Mouse (Mus musculus) limb, embryonic 14.5 days (tissue): ENCODE measurements around the gene Pla2g15. TPM values are rescaled to one million over a fixed set of nuclear protein-coding genes. Genes with fewer than 3 reads are reported as not detected.

Source experiments
- ATAC-seq: fragments of 200-750 bp; cut with Nextera tagmentation; 2 replicates; pipeline ENCODE4 v1.8.0; 2017; ENCODE audit warnings: low read depth, moderate number of reproducible peaks, moderate TSS enrichment; ENCODE audit not compliant: low FRiP score
- DNase-seq: peaks from one replicate; pipeline ENCODE4 v3.0.0-alpha.2; 2015; ENCODE audit warnings: low spot score
- H3K27ac ChIP-seq: fragments of 300-500 bp; sonication (generic); replicated peaks from 2 replicates; pipeline ENCODE4 v1.5.1; 2014; ENCODE audit warnings: low read depth, mild to moderate bottlenecking, low read length, moderate library complexity, mixed read lengths
- H3K27me3 ChIP-seq: fragments of 300-500 bp; sonication (generic); 2 replicates; pipeline ENCODE4 v1.6.1; 2014; ENCODE audit warnings: low read length, mixed read lengths; ENCODE audit not compliant: control insufficient read depth, insufficient read depth
- H3K36me3 ChIP-seq: fragments of 300-500 bp; sonication (generic); 2 replicates; pipeline ENCODE4 v1.6.1; 2014; ENCODE audit warnings: mild to moderate bottlenecking, low read length, moderate library complexity, mixed read lengths; ENCODE audit not compliant: control insufficient read depth, insufficient read depth
- H3K4me1 ChIP-seq: fragments of 300-500 bp; sonication (generic); 2 replicates; pipeline ENCODE4 v1.6.1; 2014; ENCODE audit warnings: antibody characterized with exemption, low read length, mixed read lengths; ENCODE audit not compliant: control insufficient read depth, insufficient read depth
- H3K4me2 ChIP-seq: fragments of 300-500 bp; sonication (generic); replicated peaks from 2 replicates; pipeline ENCODE4 v1.6.1; 2014; ENCODE audit warnings: low read depth, mild to moderate bottlenecking, low read length, moderate library complexity; ENCODE audit not compliant: severe bottlenecking
- H3K4me3 ChIP-seq: fragments of 300-500 bp; sonication (generic); replicated peaks from 2 replicates; pipeline ENCODE4 v1.5.1; 2014; ENCODE audit warnings: low read length
- H3K9ac ChIP-seq: fragments of 300-500 bp; sonication (generic); 2 replicates; pipeline ENCODE4 v1.6.1; 2014; ENCODE audit warnings: mild to moderate bottlenecking, low read depth, low read length, moderate library complexity; ENCODE audit not compliant: severe bottlenecking
- H3K9me3 ChIP-seq: fragments of 300-500 bp; sonication (generic); 2 replicates; pipeline ENCODE4 v1.6.1; 2016; ENCODE audit warnings: low read length; ENCODE audit not compliant: control insufficient read depth
- POLR2A ChIP-seq: fragments of 200-500 bp; IDR thresholded peaks from 2 replicates; pipeline ENCODE4 v1.8.0; 2012; ENCODE audit warnings: inconsistent platforms, mild to moderate bottlenecking, moderate library complexity, borderline replicate concordance; ENCODE audit not compliant: insufficient read depth, insufficient read length; ENCODE audit errors: extremely low read depth
- WGBS: fragments of 180-500 bp; shearing (Covaris S2); extraction: QIAGEN DNeasy Blood & Tissue Kit; methylation state at CpG from one replicate; pipeline ENCODE4 v1.1.7; 2014; 5-methylcytosine and 5-hydroxymethylcytosine counted together
- polyA plus RNA-seq, 2 experiments: library from polyadenylated mRNA; depleted of rRNA in 1 of 2; stranded (reverse) in 1 of 2; unstranded in 1 of 2; fragments of >200 nt; fragmentation: Nextera tagmentation in 1 of 2; extraction: Ambion mirVana in 1 of 2; gene quantifications; 2 replicates each; pipeline versions ENCODE4 v1.2.1 to v1.2.3; 2012 to 2014

Gene Pla2g15
- polyA plus RNA-seq (2012; rRNA removed) (13.7 and 15.0 TPM in 2 replicates), polyA plus RNA-seq (2014; fragmentation: Nextera tagmentation; extraction: Ambion mirVana) (6.3 and 7.8 TPM in 2 replicates)

GRCm38 (mm10) chr8:106149801-106150652 is at the start of gene Pla2g15:
Pla2g15 (plus strand) TSS chr8:106150399.
- WGBS, result 2% methylated on average over 38 of the region's 38 CpGs
- Histone ChIP-seq H3K9me3 (no peaks in the 10 kb centered on the region), H3K27me3 (no peaks in the 10 kb centered on the region), H3K27ac (no peak within 1 kb of the TSS), H3K4me2 (peak within 1 kb of the TSS; percentile 61), H3K9ac (peak within 1 kb of the TSS; percentile 73), H3K36me3 (peaks cover 8% of the 10 kb centered on the region), H3K4me3 (peak within 1 kb of the TSS; percentile 78), H3K4me1 (peaks cover 6% of the 10 kb centered on the region; the same call in 1 of the 2 replicates)
- TF ChIP-seq POLR2A, result no peak
- ATAC-seq, result peak; percentile 98
- DNase-seq, result peak; percentile 93

- H3K4me1 ChIP-seq, result no peaks in the 10 kb centered on the region
- DNase-seq (no peak), ATAC-seq (no peak)
- no peaks in the 10 kb centered on the region for H3K9me3 ChIP-seq
- TF ChIP-seq POLR2A, result no peak
- no peak overlapping the region for H3K4me3 ChIP-seq
- no peaks in the 10 kb centered on the region for H3K27me3 ChIP-seq
- H3K27ac ChIP-seq, result no peak overlapping the region
- H3K4me2 ChIP-seq, result no peak overlapping the region
- no peak overlapping the region for H3K9ac ChIP-seq
- WGBS, result 89% methylated on average over 4 of the region's 4 CpGs
- peaks cover 47% of the 10 kb centered on the region for H3K36me3 ChIP-seq
Measured at GRCm38 (mm10) chr8:106102321-106102720, 47.9 kb upstream of the Pla2g15 start.

GRCm38 (mm10) chr8:106103888-106104287 is 46.3 kb upstream of the Pla2g15 start:
- 83% methylated on average over 2 of the region's 2 CpGs for WGBS
- Histone ChIP-seq H3K4me1 (no peaks in the 10 kb centered on the region), H3K27me3 (no peaks in the 10 kb centered on the region), H3K27ac (no peak overlapping the region), H3K4me3 (no peak overlapping the region), H3K36me3 (peaks cover 56% of the 10 kb centered on the region), H3K9me3 (no peaks in the 10 kb centered on the region), H3K4me2 (no peak overlapping the region), H3K9ac (no peak overlapping the region)
- ATAC-seq (no peak), DNase-seq (no peak)
- no peak for TF ChIP-seq POLR2A

GRCm38 (mm10) chr8:106106193-106106592 is 44.0 kb upstream of the Pla2g15 start:
- H3K27me3 ChIP-seq, result no peaks in the 10 kb centered on the region
- WGBS, result 84% methylated on average over 1 of the region's 1 CpGs
- no peak for DNase-seq
- H3K4me3 ChIP-seq, result no peak overlapping the region
- H3K9me3 ChIP-seq, result no peaks in the 10 kb centered on the region
- H3K9ac ChIP-seq, result no peak overlapping the region
- no peak overlapping the region for H3K4me2 ChIP-seq
- no peak for ATAC-seq
- H3K4me1 ChIP-seq, result no peaks in the 10 kb centered on the region
- no peak overlapping the region for H3K27ac ChIP-seq
- TF ChIP-seq POLR2A, result no peak
- H3K36me3 ChIP-seq, result peaks cover 55% of the 10 kb centered on the region

GRCm38 (mm10) chr8:106108080-106108479 is 42.1 kb upstream of the Pla2g15 start:
- Histone ChIP-seq H3K27me3 (no peaks in the 10 kb centered on the region), H3K4me2 (no peak overlapping the region), H3K4me1 (no peaks in the 10 kb centered on the region), H3K36me3 (peaks cover 42% of the 10 kb centered on the region), H3K9me3 (no peaks in the 10 kb centered on the region), H3K4me3 (no peak overlapping the region), H3K27ac (no peak overlapping the region), H3K9ac (no peak overlapping the region)
- WGBS, result 95% methylated on average over 4 of the region's 4 CpGs
- DNase-seq (no peak), ATAC-seq (no peak)
- TF ChIP-seq POLR2A, result no peak
